Mouse (Mus musculus): ENCODE measurements around the gene Pold1.

GRCm38 (mm10) chr7:44589149-44589548 is 40.5 kb upstream of the Pold1 start:
- TF ChIP-seq CTCF (IDR thresholded peaks at IDR 0.05; ENCODE audit: extremely low read depth, insufficient read depth, low read length) (no peak), POLR2A (IDR thresholded peaks at IDR 0.05; ENCODE audit: extremely low read depth, insufficient read depth, low read length) (no peak; the same call in 1 of the 2 replicates)

Data from cortical plate, adult 2 months (tissue).